ENCODE assay signal across 14 mouse cellular contexts in the genomic region with DNA sequence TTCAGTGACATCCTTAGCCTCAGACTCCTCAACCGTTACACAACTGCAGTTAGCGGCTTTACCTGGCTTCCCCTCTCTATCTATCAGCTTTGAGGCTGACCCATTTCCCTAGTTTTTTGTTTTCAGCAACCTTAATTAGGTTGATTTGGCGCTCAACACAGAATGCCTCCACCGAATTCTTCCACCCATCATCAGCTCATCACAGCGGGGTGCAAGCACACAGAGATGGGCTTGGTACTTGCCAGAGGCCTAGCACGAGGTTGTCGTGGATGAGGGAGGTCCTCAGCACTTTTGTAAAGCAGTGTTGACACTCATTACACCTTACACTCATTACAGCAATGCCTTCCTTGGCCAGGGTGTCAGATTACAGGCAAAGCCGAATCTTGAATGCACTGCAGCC. TPM values are rescaled to one million over a fixed set of nuclear protein-coding genes. Genes with fewer than 3 reads are reported as not detected.
"Had no signal": no experiment of that assay in that cellular context is flagged by ENCODE, and none has a peak within 500 bp of the region (broad histone marks: within the 10 kb centered on the region; RNA-seq: fewer than 3 reads in every experiment).

No protein-coding gene starts in this region.

- H3K9me3 ChIP-seq: neural tube, embryonic 12.5 days had no signal

- H3K27ac ChIP-seq: left cerebral cortex, adult 2 months; liver, embryonic 14.5 days; neural tube, embryonic 12.5 days; stomach, postnatal 0 days had no signal

- H3K4me3 ChIP-seq: left cerebral cortex, adult 2 months; neural tube, embryonic 12.5 days had no signal

- H3K36me3 ChIP-seq: neural tube, embryonic 12.5 days had no signal

- DNase-seq: kidney, adult 8-10 months; kidney, postnatal 25 days; lung, adult 18-20 months; midbrain, embryonic 14.5 days; right cerebral cortex, adult 18-20 months; thymus, postnatal 14 days had no signal

- H3K9ac ChIP-seq: liver, embryonic 14.5 days; neural tube, embryonic 12.5 days had no signal

- H3K4me2 ChIP-seq: neural tube, embryonic 12.5 days had no signal

RNA-seq across cellular contexts. Expression of a gene that starts 6.3 kb away (rescaled TPM):
- total RNA-seq: megakaryocyte progenitor cell, adult 5-6 weeks; monocyte, adult 5-6 weeks had no signal
- polyA plus RNA-seq: limb, embryonic 11.5 days; midbrain, embryonic 14.5 days had no signal

RNA-seq across cellular contexts. Expression of a gene that starts 16.4 kb away (rescaled TPM):
- total RNA-seq: monocyte, adult 5-6 weeks; neutrophil, adult 5-6 weeks had no signal
